Mouse (Mus musculus): ENCODE data around the gene Gm10273. TPM values are rescaled to one million over a fixed set of nuclear protein-coding genes. Genes with fewer than 3 reads are reported as not detected.

Gm10273 gene
- polyA plus RNA-seq, 1 experiment from 2014 or later: 6.5 TPM

DNA sequence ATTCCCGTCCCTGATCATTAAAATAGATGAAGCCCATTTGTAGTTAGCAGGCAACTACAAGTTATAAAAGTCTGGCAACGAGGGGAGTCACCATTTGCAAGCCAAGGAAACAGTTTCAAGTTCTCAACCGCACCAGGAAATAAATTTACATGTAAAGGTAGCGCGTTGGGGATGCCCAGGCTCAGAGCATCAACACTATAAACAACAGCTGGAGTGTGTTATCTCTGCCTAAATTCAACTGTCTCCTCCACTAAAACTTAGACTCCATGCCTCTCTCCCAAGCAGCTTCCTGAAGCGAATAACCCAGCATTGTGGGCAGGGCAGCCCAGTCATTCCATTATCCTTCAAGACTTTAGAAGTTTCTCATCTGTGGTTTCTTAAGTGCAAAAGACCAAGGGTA, 13.1 kb downstream of the Gm10273 start:
- no peak for ATAC-seq (ENCODE audit: low FRiP score, low read depth)

DNA sequence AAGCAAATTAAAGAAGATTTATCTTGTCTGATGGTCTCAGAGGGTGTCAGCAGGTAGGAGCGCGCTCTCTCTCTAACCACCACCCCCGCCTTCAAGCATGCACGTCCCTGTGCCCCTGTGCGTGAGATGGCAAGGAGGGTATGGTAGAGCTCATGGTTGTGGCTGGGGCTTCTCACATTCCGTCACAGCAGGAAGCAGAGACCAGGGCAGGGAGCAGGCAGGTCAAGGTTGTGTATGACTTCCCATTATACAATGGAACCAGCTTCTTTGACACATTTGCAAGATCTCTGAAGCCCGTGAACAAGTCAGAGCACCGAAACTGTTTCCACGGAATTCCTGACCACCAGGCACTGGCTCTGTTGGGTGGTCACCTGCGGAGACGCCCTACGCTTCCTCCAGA, 14.8 kb downstream of the Gm10273 start:
- Histone ChIP-seq H3K4me1 (no peaks in the 10 kb centered on the region), H3K27ac (no peak overlapping the region), H3K27me3 (replicated peaks) (no peaks in the 10 kb centered on the region), H3K4me2 (replicated peaks) (no peak overlapping the region), H3K9me3 (no peaks in the 10 kb centered on the region), H3K36me3 (no peaks in the 10 kb centered on the region), H3K4me3 (no peak overlapping the region), H3K9ac (no peak overlapping the region)
- 78% methylated on average over 12 of the region's 12 CpGs for WGBS
- ATAC-seq (ENCODE audit: low FRiP score, low read depth): no peak

More for the DNA sequence above, 13.1 kb downstream of the Gm10273 start:
- no peaks in the 10 kb centered on the region for H3K4me1 ChIP-seq
- no peak overlapping the region for H3K4me3 ChIP-seq
- no peak overlapping the region for H3K9ac ChIP-seq
- no peaks in the 10 kb centered on the region for H3K36me3 ChIP-seq
- no peaks in the 10 kb centered on the region for H3K9me3 ChIP-seq
- no peaks in the 10 kb centered on the region for H3K27me3 ChIP-seq (replicated peaks)
- no peak overlapping the region for H3K27ac ChIP-seq
- no peak overlapping the region for H3K4me2 ChIP-seq (replicated peaks)
- 43% methylated on average over 6 of the region's 6 CpGs for WGBS

DNA sequence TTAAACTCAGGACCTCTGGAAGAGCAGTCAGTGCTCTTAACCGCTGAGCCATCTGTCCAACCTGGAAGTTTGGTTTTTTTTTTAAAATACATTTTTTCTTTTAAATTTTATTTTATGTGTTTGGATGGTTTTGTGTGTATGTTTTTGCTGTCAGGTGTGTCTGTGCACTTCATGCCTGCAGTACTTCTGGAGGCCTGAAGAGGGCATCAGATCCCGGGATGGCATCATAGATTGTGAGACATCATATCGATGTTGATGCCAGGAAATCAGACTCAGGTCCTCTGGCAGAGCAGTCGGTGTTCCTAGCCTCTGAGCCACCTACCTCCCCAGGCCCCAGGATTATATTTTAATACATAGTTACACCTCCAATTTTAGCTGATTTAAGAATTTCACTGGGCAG, 18.3 kb downstream of the Gm10273 start:
- H3K4me3 ChIP-seq: no peak overlapping the region
- H3K36me3 ChIP-seq: no peaks in the 10 kb centered on the region
- no peaks in the 10 kb centered on the region for H3K27me3 ChIP-seq (replicated peaks)
- H3K9me3 ChIP-seq: no peaks in the 10 kb centered on the region
- 94% methylated on average over 4 of the region's 4 CpGs for WGBS
- H3K4me1 ChIP-seq: no peaks in the 10 kb centered on the region
- H3K27ac ChIP-seq: no peak overlapping the region
- no peak for ATAC-seq (ENCODE audit: low FRiP score, low read depth)
- H3K9ac ChIP-seq: no peak overlapping the region
- no peak overlapping the region for H3K4me2 ChIP-seq (replicated peaks)

DNA sequence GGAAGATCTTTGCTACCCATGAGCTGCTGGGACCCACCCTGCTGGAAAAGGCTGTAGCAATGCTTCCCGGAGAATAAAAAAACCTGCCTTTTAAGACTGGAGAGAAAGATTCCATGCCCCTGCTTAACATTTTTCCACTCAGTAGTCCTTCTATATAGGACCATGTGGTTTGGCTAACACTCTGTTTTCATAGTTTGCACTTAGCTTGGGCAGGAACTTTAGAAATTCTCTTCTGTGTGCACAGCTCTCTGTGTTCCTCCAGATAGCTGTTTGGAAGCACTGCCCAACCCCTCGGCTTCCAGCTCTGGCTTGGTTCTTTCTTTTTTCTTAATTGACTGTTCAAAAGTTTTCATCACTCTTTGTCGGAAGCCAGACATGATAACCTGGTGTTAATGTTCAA, 21.2 kb downstream of the Gm10273 start:
- 88% methylated on average over 3 of the region's 3 CpGs for WGBS
- Histone ChIP-seq H3K27ac (no peak overlapping the region), H3K9me3 (no peaks in the 10 kb centered on the region), H3K4me2 (replicated peaks) (no peak overlapping the region), H3K9ac (no peak overlapping the region), H3K36me3 (no peaks in the 10 kb centered on the region), H3K27me3 (replicated peaks) (no peaks in the 10 kb centered on the region), H3K4me1 (no peaks in the 10 kb centered on the region), H3K4me3 (no peak overlapping the region)
- no peak for ATAC-seq (ENCODE audit: low FRiP score, low read depth)

DNA sequence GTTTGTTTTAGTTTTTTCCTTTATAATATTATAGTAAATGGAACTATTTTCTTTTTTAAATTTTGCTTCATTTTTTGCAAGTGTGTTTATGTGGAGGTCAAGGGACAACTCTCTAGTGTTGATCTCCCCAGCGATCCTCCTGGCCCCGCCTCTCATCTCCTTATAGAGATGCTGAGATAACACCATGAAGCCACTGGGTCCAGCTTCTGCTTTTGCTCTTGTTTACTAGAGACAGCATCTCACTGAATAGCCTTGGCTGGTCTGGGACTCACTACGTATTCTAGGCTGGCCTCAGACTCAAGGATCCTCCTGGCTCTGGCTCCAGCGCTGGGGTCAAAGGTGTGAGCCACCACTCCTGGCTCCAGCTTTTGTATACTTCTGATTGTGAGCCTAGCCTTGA, 24.1 kb downstream of the Gm10273 start:
- no peak for ATAC-seq (ENCODE audit: low FRiP score, low read depth)
- no peaks in the 10 kb centered on the region for H3K27me3 ChIP-seq (replicated peaks)
- no peaks in the 10 kb centered on the region for H3K36me3 ChIP-seq
- no peak overlapping the region for H3K4me3 ChIP-seq
- no peak overlapping the region for H3K27ac ChIP-seq
- 92% methylated on average over 4 of the region's 4 CpGs for WGBS
- H3K4me2 ChIP-seq (replicated peaks): no peak overlapping the region
- H3K4me1 ChIP-seq: no peaks in the 10 kb centered on the region
- no peaks in the 10 kb centered on the region for H3K9me3 ChIP-seq
- H3K9ac ChIP-seq: no peak overlapping the region

DNA sequence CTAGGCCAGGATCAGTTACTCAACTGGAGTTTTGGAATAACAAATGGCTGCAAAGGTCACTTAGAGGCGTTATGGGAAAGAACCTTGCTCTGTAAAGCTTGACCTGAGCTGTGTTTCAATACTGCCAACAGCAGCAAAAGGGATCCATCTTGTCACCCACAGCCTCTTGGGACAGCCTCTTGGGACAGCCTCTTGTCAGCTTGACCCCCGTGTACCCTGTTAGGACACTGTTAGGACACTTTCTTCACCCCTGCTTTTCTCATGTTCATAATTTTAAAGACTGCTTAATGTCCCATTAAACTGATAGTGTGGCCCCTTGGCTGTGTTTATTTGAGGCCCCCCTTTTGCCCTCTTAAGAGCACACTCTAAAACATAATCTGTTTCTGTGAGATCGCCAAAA, 29.0 kb downstream of the Gm10273 start:
- no peaks in the 10 kb centered on the region for H3K9me3 ChIP-seq
- ATAC-seq (ENCODE audit: low FRiP score, low read depth): no peak
- H3K4me3 ChIP-seq: no peak overlapping the region
- H3K27me3 ChIP-seq (replicated peaks): no peaks in the 10 kb centered on the region
- 0 out of 2 replicates have a peak, but pooled peaks cover 2% of the 10 kb centered on the region for H3K4me1 ChIP-seq
- no peak overlapping the region for H3K27ac ChIP-seq
- H3K36me3 ChIP-seq: no peaks in the 10 kb centered on the region
- H3K4me2 ChIP-seq (replicated peaks): no peak overlapping the region
- no peak overlapping the region for H3K9ac ChIP-seq
- whole genome bisulfite sequencing: 77% methylated on average over 3 of the region's 3 CpGs

DNA sequence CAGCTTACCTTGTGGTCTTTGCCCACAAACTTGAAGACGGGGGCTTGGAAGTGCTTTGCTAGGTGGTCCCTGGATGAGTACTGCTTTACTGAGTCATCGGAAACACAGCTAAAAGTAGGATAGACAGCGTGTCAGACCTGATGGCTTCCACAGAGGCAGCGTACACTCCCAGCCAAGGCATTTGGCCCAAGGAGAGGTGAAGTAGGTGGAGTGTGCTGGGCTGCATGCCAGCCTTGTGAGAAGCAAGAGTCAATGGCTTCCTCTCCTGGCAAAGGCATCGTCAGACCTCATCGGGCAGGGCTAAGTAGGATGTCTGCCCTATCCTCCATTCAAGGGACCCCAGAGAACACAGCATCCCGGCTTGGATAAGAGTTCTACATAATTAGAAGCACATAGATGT, 29.9 kb downstream of the Gm10273 start:
- Histone ChIP-seq H3K4me1 (peaks cover 9% of the 10 kb centered on the region; the same call in 1 of the 2 replicates), H3K9ac (no peak overlapping the region), H3K36me3 (no peaks in the 10 kb centered on the region), H3K4me2 (replicated peaks) (no peak overlapping the region), H3K27me3 (replicated peaks) (no peaks in the 10 kb centered on the region), H3K4me3 (no peak overlapping the region), H3K9me3 (no peaks in the 10 kb centered on the region), H3K27ac (no peak overlapping the region)
- ATAC-seq (ENCODE audit: low FRiP score, low read depth): no peak
- 88% methylated on average over 7 of the region's 7 CpGs for WGBS

- Histone ChIP-seq H3K4me1 (peaks cover 9% of the 10 kb centered on the region; the same call in 1 of the 2 replicates), H3K27me3 (replicated peaks) (no peaks in the 10 kb centered on the region), H3K27ac (no peak overlapping the region), H3K36me3 (no peaks in the 10 kb centered on the region), H3K9ac (no peak overlapping the region), H3K4me2 (replicated peaks) (no peak overlapping the region), H3K4me3 (no peak overlapping the region), H3K9me3 (no peaks in the 10 kb centered on the region)
- ATAC-seq (ENCODE audit: low FRiP score, low read depth): no peak
- WGBS: 76% methylated on average over 3 of the region's 4 CpGs
Measured at GRCm38 (mm10) chr10:59426371-59426770, 30.9 kb downstream of the Gm10273 start.

DNA sequence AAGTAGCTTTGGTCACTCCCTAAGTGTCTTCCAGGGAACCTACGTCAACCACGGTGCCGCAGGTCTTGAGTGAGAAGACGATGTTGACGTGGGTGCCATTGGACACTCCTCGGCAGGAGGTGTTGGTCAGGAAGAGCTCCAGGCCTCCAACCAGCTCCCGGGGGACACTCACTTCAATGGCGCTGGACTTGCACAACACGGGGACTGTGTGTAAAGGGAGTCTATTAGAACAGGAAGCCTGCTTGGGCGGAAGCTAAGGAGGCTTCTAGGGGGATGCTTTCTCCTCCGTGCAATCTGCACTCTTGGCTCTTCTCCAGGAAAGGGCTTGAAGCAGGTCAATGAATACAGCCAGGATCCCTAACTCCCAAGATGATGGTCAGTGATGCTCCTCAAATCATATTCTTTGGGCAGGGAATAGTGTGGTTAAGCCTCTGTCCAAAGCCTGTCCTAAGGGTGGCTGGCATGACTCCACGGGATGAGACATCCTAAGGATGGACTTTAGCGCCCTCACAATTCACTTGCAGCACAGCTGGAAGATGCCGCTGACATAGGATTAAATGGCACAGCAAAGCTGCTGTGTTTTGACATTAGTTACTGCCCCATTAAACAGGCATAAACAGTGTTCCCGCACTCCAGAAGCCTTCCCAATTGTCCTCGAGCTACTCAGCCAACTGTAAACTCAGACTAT, 34.2 kb downstream of the Gm10273 start:
- WGBS: 73% methylated on average over 16 of the region's 16 CpGs
- Histone ChIP-seq H3K9ac (no peak overlapping the region), H3K4me2 (replicated peaks) (no peak overlapping the region), H3K36me3 (no peaks in the 10 kb centered on the region), H3K4me1 (peaks cover 9% of the 10 kb centered on the region; the same call in 1 of the 2 replicates), H3K9me3 (no peaks in the 10 kb centered on the region), H3K27ac (no peak overlapping the region), H3K27me3 (replicated peaks) (no peaks in the 10 kb centered on the region), H3K4me3 (no peak overlapping the region)
- no peak for ATAC-seq (ENCODE audit: low FRiP score, low read depth)

DNA sequence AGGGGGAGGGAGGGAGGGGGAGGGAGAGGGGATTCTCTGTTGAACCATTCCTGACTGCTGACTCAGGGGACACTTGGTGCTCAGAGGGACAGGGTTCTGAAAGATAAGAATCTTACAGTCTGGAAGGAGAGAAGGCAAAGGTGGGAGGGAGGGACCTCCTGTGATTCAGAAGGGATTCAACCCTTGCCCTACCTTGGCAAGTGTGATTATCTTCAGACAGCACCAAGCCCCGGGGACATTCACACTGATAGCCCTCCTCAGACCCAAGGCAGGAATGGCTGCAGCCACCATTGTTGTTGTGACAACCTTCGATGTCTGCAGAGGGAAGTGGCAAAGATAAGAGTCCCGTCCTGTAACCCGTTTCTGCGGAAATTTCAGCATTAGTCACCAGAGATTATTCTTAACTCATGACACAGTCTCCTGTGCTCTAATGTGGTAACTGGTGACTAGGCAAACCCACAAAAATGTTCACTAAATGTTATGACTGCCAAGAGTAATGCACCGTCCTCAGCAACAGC, 35.3 kb downstream of the Gm10273 start:
- Histone ChIP-seq H3K27ac (no peak overlapping the region), H3K4me3 (no peak overlapping the region), H3K4me2 (replicated peaks) (no peak overlapping the region), H3K27me3 (replicated peaks) (no peaks in the 10 kb centered on the region), H3K4me1 (peaks cover 9% of the 10 kb centered on the region; the same call in 1 of the 2 replicates), H3K36me3 (no peaks in the 10 kb centered on the region), H3K9ac (no peak overlapping the region), H3K9me3 (no peaks in the 10 kb centered on the region)
- ATAC-seq (ENCODE audit: low FRiP score, low read depth): no peak
- WGBS: 80% methylated on average over 6 of the region's 6 CpGs

DNA sequence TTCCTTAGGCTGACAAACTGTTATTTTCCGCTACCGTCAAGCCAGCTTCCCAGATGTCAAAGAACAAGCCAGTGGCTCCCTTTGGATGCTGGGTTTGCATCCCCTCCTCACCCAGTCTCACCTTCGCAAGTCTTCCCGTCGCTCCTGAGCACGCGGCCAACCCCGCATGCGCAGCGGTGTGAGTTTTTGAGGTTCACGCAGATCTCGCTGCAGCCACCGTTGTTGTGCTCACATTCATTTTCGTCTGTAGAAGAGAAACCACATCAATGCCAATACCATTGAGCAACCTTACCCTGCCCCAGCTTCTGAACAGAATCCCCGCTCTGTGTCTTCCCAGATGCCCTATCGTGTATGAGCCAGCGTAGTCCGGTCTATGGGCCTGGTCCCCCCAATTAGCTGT, 40.3 kb downstream of the Gm10273 start:
- Histone ChIP-seq H3K4me1 (no peaks in the 10 kb centered on the region), H3K27ac (no peak overlapping the region), H3K4me3 (no peak overlapping the region), H3K27me3 (replicated peaks) (no peaks in the 10 kb centered on the region), H3K9me3 (no peaks in the 10 kb centered on the region), H3K4me2 (replicated peaks) (no peak overlapping the region), H3K9ac (no peak overlapping the region), H3K36me3 (no peaks in the 10 kb centered on the region)
- ATAC-seq (ENCODE audit: low FRiP score, low read depth): no peak
- 96% methylated on average over 18 of the region's 18 CpGs for WGBS

- H3K4me2 ChIP-seq (replicated peaks): no peak overlapping the region
- no peak overlapping the region for H3K4me3 ChIP-seq
- WGBS: 93% methylated on average over 12 of the region's 12 CpGs
- no peak for ATAC-seq (ENCODE audit: low FRiP score, low read depth)
- no peaks in the 10 kb centered on the region for H3K9me3 ChIP-seq
- no peaks in the 10 kb centered on the region for H3K36me3 ChIP-seq
- H3K9ac ChIP-seq: no peak overlapping the region
- H3K27ac ChIP-seq: no peak overlapping the region
- no peaks in the 10 kb centered on the region for H3K4me1 ChIP-seq
- no peaks in the 10 kb centered on the region for H3K27me3 ChIP-seq (replicated peaks)
Measured at GRCm38 (mm10) chr10:59438651-59439050, 43.2 kb downstream of the Gm10273 start.

- no peaks in the 10 kb centered on the region for H3K27me3 ChIP-seq (replicated peaks)
- no peaks in the 10 kb centered on the region for H3K36me3 ChIP-seq
- H3K27ac ChIP-seq: no peak overlapping the region
- 66% methylated on average over 5 of the region's 5 CpGs for WGBS
- no peak for ATAC-seq (ENCODE audit: low FRiP score, low read depth)
- H3K4me2 ChIP-seq (replicated peaks): no peak overlapping the region
- H3K9ac ChIP-seq: no peak overlapping the region
- H3K4me3 ChIP-seq: no peak overlapping the region
- peaks cover 4% of the 10 kb centered on the region; the same call in 1 of the 2 replicates for H3K4me1 ChIP-seq
- H3K9me3 ChIP-seq: no peaks in the 10 kb centered on the region
Measured at GRCm38 (mm10) chr10:59439508-59439931, 44.1 kb downstream of the Gm10273 start.

Data from neural tube, embryonic 12.5 days (tissue).